Mouse (Mus musculus): ENCODE results near the gene Plpp3. TPM values are rescaled to one million over a fixed set of nuclear protein-coding genes. Genes with fewer than 3 reads are reported as not detected.

Gene Plpp3
- total RNA-seq, 1 experiment from 2014 or later = 1.1 TPM

DNA sequence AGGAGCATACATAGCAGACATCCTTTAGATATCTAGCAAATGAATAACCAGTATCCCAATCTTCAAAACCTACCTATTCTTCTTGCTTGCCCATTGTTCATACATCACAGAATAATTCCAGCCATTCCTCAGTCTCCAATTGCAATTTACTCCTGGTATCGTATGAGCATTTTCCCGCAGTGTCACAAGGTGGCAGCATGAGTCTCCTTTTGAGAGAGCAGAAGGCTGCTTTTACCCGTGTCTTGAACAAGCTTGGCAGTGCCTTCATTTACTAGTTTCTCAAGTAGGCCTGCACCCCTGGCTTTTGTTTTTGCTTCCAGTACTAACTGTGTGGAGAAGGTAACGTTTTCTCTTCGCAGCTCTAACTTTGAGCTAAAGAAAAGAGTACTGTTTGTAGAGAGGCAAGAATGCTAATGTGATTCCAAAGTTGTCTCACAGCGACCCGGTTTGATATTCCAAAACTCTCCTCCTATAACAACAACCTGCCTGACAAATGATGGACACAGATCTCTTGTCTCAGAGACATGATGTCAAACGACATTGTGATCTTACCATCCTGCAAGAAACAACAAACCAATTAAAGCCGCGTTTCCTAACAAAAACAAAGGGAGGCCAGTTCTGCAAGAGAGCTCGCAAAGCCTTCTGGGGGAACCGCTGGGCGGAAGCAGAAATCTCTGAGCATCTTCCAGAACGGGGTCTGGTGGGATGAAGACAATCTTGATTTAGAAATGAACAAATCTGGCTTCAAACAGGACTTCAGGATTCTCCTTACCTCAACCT is 5.0 kb upstream of the Plpp3 start:
- ATAC-seq (replicated peaks in 1 of 2; ENCODE audit: insufficient read depth in 1 of 2, low FRiP score in 2 of 2, low TSS enrichment in 1 of 2, low read depth in 1 of 2, poor library complexity in 2 of 2, severe bottlenecking in 2 of 2) = peak; percentile 69 to 80

DNA sequence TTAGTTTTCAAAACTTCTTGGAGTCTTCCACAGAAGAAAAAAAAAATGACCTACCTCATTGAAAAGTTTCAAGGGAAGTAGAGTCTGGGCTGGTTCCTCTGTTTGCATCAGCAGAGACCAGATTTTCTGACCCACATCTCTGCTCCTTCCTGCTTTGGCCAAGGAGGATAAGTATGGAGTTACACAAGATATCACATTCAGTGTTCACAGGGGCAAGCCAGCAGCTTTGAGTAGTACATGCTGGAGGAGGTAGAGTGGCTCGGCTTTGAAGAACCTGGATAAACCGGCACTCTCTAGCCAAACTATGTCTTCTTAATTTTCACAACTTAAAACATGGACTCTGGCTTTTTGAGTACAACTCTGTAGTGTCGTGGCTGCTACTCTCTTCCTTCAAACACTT is 3.9 kb upstream of the Plpp3 start:
- ATAC-seq (replicated peaks in 1 of 2; ENCODE audit: insufficient read depth in 1 of 2, low FRiP score in 2 of 2, low TSS enrichment in 1 of 2, low read depth in 1 of 2, poor library complexity in 2 of 2, severe bottlenecking in 2 of 2) = no peak

DNA sequence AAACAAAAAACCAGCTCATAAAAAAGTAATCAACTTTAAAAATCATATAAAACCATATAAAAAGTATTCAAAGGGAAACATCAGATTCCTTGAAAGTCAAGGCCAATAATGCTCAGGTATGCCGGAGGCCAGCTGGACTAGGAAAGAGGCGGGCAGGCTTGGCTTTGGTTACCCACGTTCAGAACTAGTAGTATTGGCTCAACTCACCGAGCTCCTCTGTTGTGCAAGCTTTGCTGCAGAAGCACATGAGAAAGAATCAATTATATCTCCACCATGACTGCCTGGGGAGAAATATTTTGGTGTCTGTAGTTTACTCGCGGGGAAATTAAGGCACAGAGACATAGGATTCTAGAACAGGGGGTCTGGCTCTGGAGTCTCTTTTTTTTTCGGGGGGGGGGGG is 866 bp upstream of the Plpp3 start:
- ATAC-seq (replicated peaks in 1 of 2; ENCODE audit: insufficient read depth in 1 of 2, low FRiP score in 2 of 2, low TSS enrichment in 1 of 2, low read depth in 1 of 2, poor library complexity in 2 of 2, severe bottlenecking in 2 of 2) = no peak

DNA sequence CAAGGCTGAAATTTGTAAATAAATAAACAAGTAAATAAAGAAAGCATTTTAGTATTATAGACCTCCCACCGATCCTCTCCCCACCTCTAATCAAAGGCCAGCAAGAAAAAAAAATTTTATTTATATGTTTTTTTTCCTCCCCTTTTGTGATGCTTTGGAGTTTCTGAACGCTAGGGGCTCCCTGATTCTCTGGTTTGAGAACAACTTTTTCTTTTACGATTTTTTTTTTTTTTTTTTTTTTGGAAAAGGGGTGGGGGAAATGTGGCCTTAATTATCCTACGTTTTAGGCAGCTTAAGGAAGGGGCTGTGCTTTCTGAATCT is 232 bp upstream of the Plpp3 start:
- no peak; a peak in 1 of 4 replicates for ATAC-seq (replicated peaks in 1 of 2; ENCODE audit: insufficient read depth in 1 of 2, low FRiP score in 2 of 2, low TSS enrichment in 1 of 2, low read depth in 1 of 2, poor library complexity in 2 of 2, severe bottlenecking in 2 of 2)

DNA sequence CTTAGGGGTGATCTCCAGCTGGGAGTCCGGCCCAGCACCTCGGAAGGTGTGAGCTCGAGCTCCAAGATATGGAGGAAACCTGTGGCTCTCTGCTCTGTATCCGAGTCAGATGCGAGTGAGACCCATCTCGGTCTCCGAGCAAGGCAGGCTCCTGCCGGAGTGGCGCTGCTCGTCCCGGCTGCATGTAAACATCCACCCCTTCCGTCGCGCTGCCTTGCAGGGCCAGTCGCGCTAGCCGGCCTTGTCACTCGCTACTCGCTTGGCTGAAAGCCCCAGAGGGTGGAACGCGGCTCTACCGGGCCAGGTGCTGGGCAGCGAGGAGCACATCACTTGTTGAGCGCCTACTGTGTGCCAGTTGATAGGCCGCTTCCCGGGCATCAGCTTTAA is 1.0 kb downstream of the Plpp3 start:
- ATAC-seq (replicated peaks in 1 of 2; ENCODE audit: insufficient read depth in 1 of 2, low FRiP score in 2 of 2, low TSS enrichment in 1 of 2, low read depth in 1 of 2, poor library complexity in 2 of 2, severe bottlenecking in 2 of 2) = peak; percentile 70 to 78

DNA sequence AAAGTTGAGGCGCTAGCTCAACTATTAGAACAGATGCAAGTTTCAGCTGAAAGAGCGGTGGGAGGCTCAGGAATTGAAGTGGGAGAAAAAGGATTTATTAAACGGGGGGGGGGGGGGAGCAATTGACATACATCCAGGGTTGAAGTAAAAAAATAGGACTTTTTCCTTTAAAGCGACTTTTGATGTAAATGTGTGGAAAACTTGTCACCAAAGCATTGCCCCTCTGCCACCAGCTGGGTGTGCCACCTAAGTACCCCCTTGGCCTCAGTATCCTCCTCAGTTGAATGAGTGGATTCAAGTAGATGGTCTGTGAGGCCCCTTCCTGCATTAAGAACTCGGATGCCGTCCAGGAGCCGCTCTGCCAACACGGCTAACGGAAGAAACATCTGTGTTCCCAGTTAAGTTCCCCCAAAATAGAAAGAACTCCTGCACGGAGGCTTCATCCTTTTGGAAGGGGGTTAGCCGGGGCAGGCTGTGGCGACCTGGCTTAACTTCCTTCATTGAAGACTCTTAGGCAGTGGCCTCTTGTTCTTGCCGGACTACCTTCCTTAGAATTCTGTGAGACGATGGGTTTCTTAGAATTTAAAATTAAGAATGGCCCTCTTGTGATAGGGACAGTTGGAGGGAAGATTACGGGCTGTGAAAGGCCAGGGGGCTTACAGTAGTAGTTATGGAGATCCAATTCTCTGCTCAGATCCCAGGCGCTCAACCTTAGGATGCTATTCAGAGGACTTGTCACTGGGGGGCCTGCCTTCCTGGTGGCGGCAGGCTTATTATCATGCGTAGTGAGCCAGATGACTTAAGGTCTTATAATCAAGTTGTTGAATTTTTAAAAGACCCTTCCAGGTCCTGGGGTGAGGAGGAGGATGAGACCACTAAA is 1.7 kb downstream of the Plpp3 start:
- ATAC-seq (replicated peaks in 1 of 2; ENCODE audit: insufficient read depth in 1 of 2, low FRiP score in 2 of 2, low TSS enrichment in 1 of 2, low read depth in 1 of 2, poor library complexity in 2 of 2, severe bottlenecking in 2 of 2) = no peak

DNA sequence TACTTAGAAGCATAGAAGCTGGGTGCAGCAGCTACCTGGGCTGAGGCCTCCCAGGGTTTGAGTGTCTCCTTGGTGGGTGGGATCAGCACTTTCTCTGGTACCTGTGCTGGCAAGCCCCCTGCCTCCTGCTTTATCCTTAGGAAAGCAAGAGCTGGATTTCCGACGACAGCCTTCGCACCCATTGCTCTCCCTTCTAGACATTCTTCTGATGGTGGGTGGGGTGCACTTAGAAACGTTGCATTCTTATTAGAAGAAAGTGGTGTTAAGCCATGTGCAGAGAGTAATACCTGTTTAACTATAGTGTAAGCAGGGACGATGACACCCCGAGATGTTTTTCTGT is 2.4 kb downstream of the Plpp3 start:
- no peak for ATAC-seq (replicated peaks in 1 of 2; ENCODE audit: insufficient read depth in 1 of 2, low FRiP score in 2 of 2, low TSS enrichment in 1 of 2, low read depth in 1 of 2, poor library complexity in 2 of 2, severe bottlenecking in 2 of 2)

DNA sequence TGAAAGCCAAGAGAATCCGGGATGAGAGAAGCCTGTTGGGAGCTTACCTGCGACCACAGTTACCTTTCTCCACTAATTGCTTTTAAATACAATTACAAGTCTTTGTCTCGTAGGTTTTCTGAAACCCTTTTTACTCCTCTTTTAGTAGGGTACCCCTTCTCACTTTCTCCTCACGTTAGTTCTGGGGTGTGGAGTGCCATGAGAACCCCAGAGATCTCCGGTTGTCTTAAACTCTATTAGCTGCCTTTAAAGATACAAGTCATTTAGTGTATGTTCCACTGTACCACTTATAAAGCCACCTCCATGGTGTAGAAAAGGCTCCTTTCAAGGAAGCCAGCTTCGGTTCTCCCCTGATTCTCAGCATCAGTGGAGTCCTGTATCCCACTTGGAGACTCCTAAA is 3.3 kb downstream of the Plpp3 start:
- ATAC-seq (replicated peaks in 1 of 2; ENCODE audit: insufficient read depth in 1 of 2, low FRiP score in 2 of 2, low TSS enrichment in 1 of 2, low read depth in 1 of 2, poor library complexity in 2 of 2, severe bottlenecking in 2 of 2) = no peak

DNA sequence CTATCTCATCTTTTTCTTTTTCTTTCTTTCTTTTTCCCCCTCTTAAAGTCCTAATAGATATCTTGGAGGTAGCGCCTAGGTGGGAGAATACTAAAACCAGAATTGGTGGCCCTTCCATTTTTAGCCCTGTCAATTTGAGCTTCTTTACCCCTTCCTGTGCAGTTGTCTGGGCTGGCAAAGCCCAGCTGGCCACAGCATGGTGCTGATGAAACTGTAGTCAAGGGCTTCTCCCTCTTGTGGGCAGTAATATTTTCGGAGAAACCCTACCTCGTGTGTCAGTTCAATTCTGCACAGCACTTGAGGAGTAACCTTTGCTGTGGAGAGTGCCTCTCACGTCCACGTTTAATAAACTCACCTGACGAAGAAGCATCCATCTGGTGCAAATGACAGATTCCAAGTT is 4.9 kb downstream of the Plpp3 start:
- ATAC-seq (replicated peaks in 1 of 2; ENCODE audit: insufficient read depth in 1 of 2, low FRiP score in 2 of 2, low TSS enrichment in 1 of 2, low read depth in 1 of 2, poor library complexity in 2 of 2, severe bottlenecking in 2 of 2) = no peak

DNA sequence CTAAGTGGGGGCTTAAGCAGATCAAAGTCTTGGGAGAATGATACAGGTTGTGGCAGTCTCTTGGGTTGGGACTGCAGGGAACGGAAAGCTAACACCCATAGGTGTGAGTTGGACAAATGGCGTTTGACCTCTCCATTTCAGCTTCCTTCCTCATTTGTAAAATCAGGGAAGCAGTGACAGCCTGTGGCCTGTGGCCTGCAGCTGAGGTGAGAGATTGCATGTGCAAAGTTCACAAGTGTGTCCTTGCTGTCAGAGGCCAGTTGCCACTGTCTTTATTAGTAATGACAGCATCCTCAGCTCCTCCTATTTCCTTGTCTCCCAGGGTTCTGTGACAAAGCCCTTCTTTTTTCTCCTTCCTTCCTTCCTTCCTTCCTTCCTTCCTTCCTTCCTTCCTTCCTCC is 5.5 kb downstream of the Plpp3 start:
- ATAC-seq (replicated peaks in 1 of 2; ENCODE audit: insufficient read depth in 1 of 2, low FRiP score in 2 of 2, low TSS enrichment in 1 of 2, low read depth in 1 of 2, poor library complexity in 2 of 2, severe bottlenecking in 2 of 2) = peak; percentile 63 to 67

DNA sequence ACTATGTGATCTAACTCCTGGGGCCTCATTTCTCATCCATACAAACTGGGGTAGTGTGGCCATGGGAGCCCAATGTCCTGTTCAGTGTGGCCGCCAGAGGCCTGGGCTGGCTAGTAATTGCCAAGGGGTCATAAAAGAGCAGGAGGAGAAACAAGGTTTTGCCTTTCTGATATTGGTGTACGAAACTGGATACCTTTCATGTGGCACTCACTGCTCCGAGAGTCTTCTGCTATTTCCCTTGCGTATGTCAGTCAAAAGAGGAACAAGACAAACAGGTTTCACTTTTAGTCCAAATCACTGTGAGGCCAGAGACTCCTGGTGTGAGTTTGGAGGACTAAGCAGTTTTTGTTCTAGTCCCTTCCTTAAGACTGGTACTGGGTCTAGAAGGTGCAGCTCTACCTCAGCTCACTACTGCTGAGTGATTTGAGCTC is 6.8 kb downstream of the Plpp3 start:
- peak; percentile 68 to 71 for ATAC-seq (replicated peaks in 1 of 2; ENCODE audit: insufficient read depth in 1 of 2, low FRiP score in 2 of 2, low TSS enrichment in 1 of 2, low read depth in 1 of 2, poor library complexity in 2 of 2, severe bottlenecking in 2 of 2)

DNA sequence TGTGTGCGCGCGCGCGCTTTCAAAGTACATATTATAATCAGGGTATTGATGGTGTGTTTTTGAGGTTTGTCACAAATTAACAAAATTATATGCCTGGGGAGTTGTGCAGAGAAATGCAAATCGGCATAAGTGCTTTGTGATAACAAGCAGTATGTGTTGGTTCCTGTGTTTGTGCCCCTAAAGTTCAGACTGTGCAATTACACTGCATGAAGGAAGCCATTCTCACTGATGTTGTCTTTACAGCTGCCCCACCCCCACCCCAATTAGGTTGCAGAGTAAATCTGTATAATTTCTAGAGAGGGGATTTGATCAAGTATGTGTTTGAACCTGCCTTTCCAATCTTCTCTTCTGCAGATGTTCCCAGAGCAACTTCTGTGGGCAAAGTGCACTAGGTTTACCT is 7.8 kb downstream of the Plpp3 start:
- ATAC-seq (replicated peaks in 1 of 2; ENCODE audit: insufficient read depth in 1 of 2, low FRiP score in 2 of 2, low TSS enrichment in 1 of 2, low read depth in 1 of 2, poor library complexity in 2 of 2, severe bottlenecking in 2 of 2) = no peak

DNA sequence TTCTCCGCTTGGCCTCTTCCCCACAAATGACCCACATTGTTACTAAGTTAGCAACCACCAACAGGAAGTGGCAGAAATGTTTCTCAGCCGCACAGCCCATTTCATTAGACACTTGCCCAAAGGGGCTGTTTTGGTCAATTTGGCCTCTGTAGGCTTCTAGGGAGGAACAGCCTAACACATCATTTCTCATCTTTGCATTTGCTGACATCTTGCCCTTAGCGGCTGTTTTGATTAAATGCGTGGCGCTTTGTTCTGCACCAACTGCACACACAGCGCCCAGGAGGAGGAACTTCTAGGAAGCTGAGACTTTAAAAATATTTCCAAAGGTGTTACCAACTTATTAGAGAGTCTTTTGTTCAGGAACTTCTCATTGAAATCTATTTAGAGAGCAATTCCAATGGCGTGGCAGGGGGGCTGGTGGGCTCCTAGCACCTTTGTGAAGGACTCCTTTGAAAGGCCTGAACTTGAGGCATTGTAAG is 12.0 kb downstream of the Plpp3 start:
- 0 out of 4 replicates have a peak, but pooled peaks have one; percentile 19 to 38 for ATAC-seq (replicated peaks in 1 of 2; ENCODE audit: insufficient read depth in 1 of 2, low FRiP score in 2 of 2, low TSS enrichment in 1 of 2, low read depth in 1 of 2, poor library complexity in 2 of 2, severe bottlenecking in 2 of 2)

DNA sequence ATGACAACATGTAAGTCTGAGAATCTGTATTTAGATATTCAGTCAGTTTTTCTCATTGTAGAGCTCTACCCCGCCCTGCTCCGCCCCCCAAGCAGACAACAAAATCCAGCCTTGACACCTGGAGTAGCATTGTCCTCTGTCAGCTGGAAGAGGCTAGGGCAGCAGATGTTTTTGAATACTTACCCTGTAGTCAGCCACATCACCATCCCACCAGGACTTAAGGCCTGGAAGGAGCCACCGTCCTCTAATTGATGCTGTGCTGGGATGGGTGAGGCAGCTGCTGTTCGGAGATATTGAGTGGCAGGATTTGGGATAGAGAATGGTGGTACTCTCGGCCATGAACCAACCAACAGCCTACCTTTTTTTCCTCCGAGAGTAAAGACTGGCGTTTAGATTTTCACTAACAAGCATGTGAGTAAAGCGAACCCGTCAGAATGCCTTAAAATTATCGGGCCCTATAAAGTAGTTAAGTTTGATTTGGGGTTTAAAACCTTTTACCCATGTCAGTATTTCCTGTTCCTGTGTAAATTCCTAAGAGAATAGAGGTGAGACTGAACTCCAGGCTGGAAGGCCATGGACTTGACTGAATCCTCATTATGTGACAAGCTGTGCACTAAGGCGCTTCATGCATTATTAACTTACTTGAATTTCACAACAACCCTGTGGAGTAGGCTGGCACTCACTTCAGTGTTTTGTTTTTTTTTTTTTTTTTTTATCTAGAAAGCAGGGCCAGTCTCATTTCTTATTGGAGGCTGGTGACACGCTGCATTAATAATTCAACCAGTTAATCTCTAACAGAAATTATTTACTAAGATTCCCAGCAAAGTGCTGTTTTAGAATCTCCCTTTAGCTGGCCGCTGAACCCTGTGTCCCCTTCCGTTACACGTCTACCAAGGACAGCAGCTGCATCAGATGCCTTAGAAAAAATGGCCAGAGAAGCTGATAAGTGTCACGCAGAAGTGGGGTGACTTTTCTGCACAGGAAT is 13.0 kb downstream of the Plpp3 start:
- ATAC-seq (replicated peaks in 1 of 2; ENCODE audit: insufficient read depth in 1 of 2, low FRiP score in 2 of 2, low TSS enrichment in 1 of 2, low read depth in 1 of 2, poor library complexity in 2 of 2, severe bottlenecking in 2 of 2) = no peak

DNA sequence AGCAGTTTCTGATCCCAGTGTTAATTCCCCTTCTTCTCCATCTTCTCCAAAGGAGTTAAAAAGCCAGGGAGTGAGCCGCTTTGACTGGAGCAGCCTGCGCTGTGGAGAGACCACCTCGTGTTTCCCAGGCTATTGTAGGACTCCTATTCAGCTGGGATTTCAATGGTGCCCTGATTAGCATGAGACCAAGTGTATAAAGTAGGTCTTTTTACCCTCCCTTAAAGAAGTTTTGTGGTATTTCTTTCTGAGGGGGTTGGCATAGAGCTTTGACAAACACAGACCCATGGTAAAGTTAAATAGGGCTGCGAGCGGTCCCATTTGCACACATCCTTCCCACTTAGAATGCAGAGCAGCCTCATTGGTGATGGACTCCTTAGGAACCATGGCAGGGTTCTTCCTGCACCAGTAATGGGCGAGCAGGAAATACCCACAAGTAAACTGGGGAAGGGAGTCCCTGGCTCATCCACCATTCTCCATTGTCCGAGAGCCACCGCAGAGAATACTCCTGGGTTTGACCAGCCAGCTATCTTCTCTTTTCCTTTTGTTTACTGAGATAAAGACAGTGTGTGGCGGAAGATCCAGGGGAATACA is 13.8 kb downstream of the Plpp3 start:
- ATAC-seq (replicated peaks in 1 of 2; ENCODE audit: insufficient read depth in 1 of 2, low FRiP score in 2 of 2, low TSS enrichment in 1 of 2, low read depth in 1 of 2, poor library complexity in 2 of 2, severe bottlenecking in 2 of 2) = no peak

DNA sequence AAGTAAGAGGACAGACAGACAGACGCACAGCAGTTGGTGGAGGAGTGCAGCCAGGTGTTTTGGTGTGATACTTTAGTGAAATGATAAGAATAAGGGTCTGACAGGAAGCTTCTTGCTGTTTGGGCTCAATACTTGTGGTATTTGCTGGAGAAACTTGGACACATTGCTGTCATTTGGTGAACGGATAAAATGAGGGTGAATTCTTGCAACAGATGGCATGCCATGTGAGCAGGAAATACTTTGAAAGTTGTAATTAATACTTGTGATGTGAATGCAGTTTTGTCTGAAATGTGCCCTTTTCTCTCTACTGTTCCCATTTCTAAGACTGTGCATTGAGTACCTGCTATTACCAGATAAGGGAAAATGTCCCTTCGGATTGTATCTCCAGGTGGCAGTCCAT is 14.3 kb downstream of the Plpp3 start:
- ATAC-seq (replicated peaks in 1 of 2; ENCODE audit: insufficient read depth in 1 of 2, low FRiP score in 2 of 2, low TSS enrichment in 1 of 2, low read depth in 1 of 2, poor library complexity in 2 of 2, severe bottlenecking in 2 of 2) = no peak

DNA sequence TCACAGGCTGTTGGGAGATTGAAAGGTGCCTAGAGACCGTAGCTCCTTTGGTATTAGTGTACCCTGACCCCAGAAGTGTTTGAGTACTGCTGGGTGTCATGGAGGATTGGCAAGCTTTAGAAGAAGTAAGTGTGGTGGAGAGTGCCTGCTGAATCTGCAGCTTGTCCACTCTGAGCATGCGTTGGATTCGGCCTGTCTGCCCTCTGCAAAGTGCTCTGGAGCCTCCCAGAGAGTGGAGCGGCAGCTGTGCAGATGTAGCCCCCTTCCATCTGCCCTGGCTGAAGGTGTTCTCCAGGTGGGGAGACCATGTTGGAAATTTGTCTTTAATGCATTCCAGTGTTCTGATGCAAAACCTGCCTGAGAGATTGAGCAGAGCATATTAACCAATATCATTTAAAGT is 17.6 kb downstream of the Plpp3 start:
- no peak for ATAC-seq (replicated peaks in 1 of 2; ENCODE audit: insufficient read depth in 1 of 2, low FRiP score in 2 of 2, low TSS enrichment in 1 of 2, low read depth in 1 of 2, poor library complexity in 2 of 2, severe bottlenecking in 2 of 2)
